Mouse (Mus musculus): ENCODE measurements at regions not wholly inside any gene's neighbourhood (a gene's known extent, or its start where the extent isn't known, plus 50 kb on each side); places are given as distances from the start of the nearest gene placed in this dataset.

- DNase-seq: no peak
Observed at GRCm38 (mm10) chr7:82921722-82922121, 54.6 kb downstream of the Mex3b start.

- DNase-seq: peak; percentile 4 to 5
Observed at GRCm38 (mm10) chr7:82923220-82924071, 56.3 kb downstream of the Mex3b start.

GRCm38 (mm10) chr7:82924092-82924491, 57.0 kb downstream of the Mex3b start:
- no peak for DNase-seq

GRCm38 (mm10) chr7:82938311-82938710, 71.2 kb downstream of the Mex3b start:
- peak; percentile 23 to 48 for DNase-seq

GRCm38 (mm10) chr7:82939536-82939935, 72.4 kb downstream of the Mex3b start:
- no peak for DNase-seq

GRCm38 (mm10) chr7:82943376-82943775, 76.2 kb downstream of the Mex3b start:
- no peak for DNase-seq

- DNase-seq: no peak
Observed at GRCm38 (mm10) chr7:82943797-82944196, 76.7 kb downstream of the Mex3b start.

GRCm38 (mm10) chr7:82949372-82949771, 82.2 kb downstream of the Mex3b start:
- no peak for DNase-seq

GRCm38 (mm10) chr7:82957208-82957977, 90.3 kb downstream of the Mex3b start:
- no peak for DNase-seq

GRCm38 (mm10) chr7:82970599-82970998, 103.5 kb downstream of the Mex3b start:
- DNase-seq: no peak

GRCm38 (mm10) chr7:82971244-82971643, 104.1 kb downstream of the Mex3b start:
- DNase-seq: no peak

- no peak for DNase-seq
Observed at GRCm38 (mm10) chr7:82972214-82973006, 105.3 kb downstream of the Mex3b start.

- DNase-seq: no peak
Observed at GRCm38 (mm10) chr7:82990708-82991107, 123.6 kb downstream of the Mex3b start.

- no peak for DNase-seq
Observed at GRCm38 (mm10) chr7:82993136-82993535, 126.0 kb downstream of the Mex3b start.

GRCm38 (mm10) chr7:82998848-82999247, 131.7 kb downstream of the Mex3b start:
- no peak for DNase-seq

GRCm38 (mm10) chr7:83007540-83007939, 140.4 kb downstream of the Mex3b start:
- no peak for DNase-seq

- DNase-seq: no peak
Observed at GRCm38 (mm10) chr7:83012145-83012544, 145.0 kb downstream of the Mex3b start.

- DNase-seq: no peak
Observed at GRCm38 (mm10) chr7:83014725-83015690, 147.9 kb downstream of the Mex3b start.

- DNase-seq: no peak
Observed at GRCm38 (mm10) chr7:83015756-83016155, 148.6 kb downstream of the Mex3b start.

GRCm38 (mm10) chr7:83016566-83016965, 149.4 kb downstream of the Mex3b start:
- no peak for DNase-seq

- DNase-seq: no peak
Observed at GRCm38 (mm10) chr7:83020584-83020983, 153.5 kb downstream of the Mex3b start.

- no peak for DNase-seq
Observed at GRCm38 (mm10) chr7:83023990-83024389, 156.9 kb downstream of the Mex3b start.

Data from cerebellum, postnatal 10 days (tissue).